Mouse (Mus musculus) ES-E14 (cell line): ENCODE results near the gene 1500015O10Rik. TPM values are rescaled to one million over a fixed set of nuclear protein-coding genes. Genes with fewer than 3 reads are reported as not detected.

ENCODE experiments used
- DNase-seq: peaks from one replicate; pipeline ENCODE4 v3.0.0-alpha.2; 2013; ENCODE audit warnings: low read depth, low spot score
- H3K27ac ChIP-seq: 2 replicates; pipeline ENCODE4 v1.5.1; 2012; ENCODE audit warnings: low read depth, mild to moderate bottlenecking, low read length, moderate library complexity, mixed read lengths; ENCODE audit not compliant: poor library complexity, insufficient read depth, severe bottlenecking
- H3K36me3 ChIP-seq: 2 replicates; pipeline ENCODE4 v1.6.1; 2012; ENCODE audit warnings: mild to moderate bottlenecking, low read length, moderate library complexity, mixed read lengths; ENCODE audit not compliant: control insufficient read depth, poor library complexity, insufficient read depth, severe bottlenecking
- H3K4me1 ChIP-seq, 2 experiments: fragments of 150-350 bp in 1 of 2; sonication (generic) in 1 of 2; 2 replicates each; pipeline ENCODE4 v1.6.1; 2012; ENCODE audit warnings: low read length in 2 of 2, mild to moderate bottlenecking in 1 of 2, mixed read lengths in 1 of 2; ENCODE audit not compliant: control insufficient read depth in 2 of 2, insufficient read depth in 2 of 2, poor library complexity in 1 of 2
- H3K4me3 ChIP-seq, 2 experiments: fragments of 150-350 bp in 1 of 2; sonication (generic) in 1 of 2; 2 replicates each; pipeline ENCODE4 v1.5.1; 2012; ENCODE audit warnings: low read length in 2 of 2, low read depth in 1 of 2, mild to moderate bottlenecking in 1 of 2, mixed read lengths in 1 of 2; ENCODE audit not compliant: insufficient read depth in 1 of 2, poor library complexity in 1 of 2, severe bottlenecking in 1 of 2
- H3K9ac ChIP-seq: 2 replicates; pipeline ENCODE4 v1.6.1; 2012; ENCODE audit warnings: low read depth, mild to moderate bottlenecking, low read length, mixed read lengths; ENCODE audit not compliant: poor library complexity, insufficient read depth, severe bottlenecking
- H3K9me3 ChIP-seq: fragments of 150-350 bp; sonication (generic); 2 replicates; pipeline ENCODE4 v1.6.1; 2012; ENCODE audit warnings: low read depth, mild to moderate bottlenecking, low read length; ENCODE audit not compliant: control insufficient read depth, insufficient read depth
- CHD2 ChIP-seq: IDR thresholded peaks from 2 replicates; pipeline ENCODE4 v1.6.1; 2014; ENCODE audit warnings: mild to moderate bottlenecking, low read depth, low read length, inconsistent platforms
- HCFC1 ChIP-seq: IDR thresholded peaks from 2 replicates; pipeline ENCODE4 v1.6.1; 2012; ENCODE audit warnings: low read length, inconsistent platforms, borderline replicate concordance; ENCODE audit not compliant: insufficient read depth
- MAFK ChIP-seq: IDR thresholded peaks from 2 replicates; pipeline ENCODE4 v1.6.1; 2014; ENCODE audit warnings: mild to moderate bottlenecking, low read depth, low read length, inconsistent platforms; ENCODE audit not compliant: insufficient read depth
- ZC3H11A ChIP-seq: IDR thresholded peaks from 2 replicates; pipeline ENCODE4 v1.6.1; 2012; ENCODE audit warnings: low read depth, mild to moderate bottlenecking, inconsistent platforms, low read length, borderline replicate concordance
- ZNF384 ChIP-seq: IDR thresholded peaks from 2 replicates; pipeline ENCODE4 v1.6.1; 2012; ENCODE audit warnings: low read depth, low read length, inconsistent platforms
- in situ Hi-C, 2 experiments: fragments of 600-800 bp; cut with MboI; formaldehyde crosslinking; loops; one replicate each; pipeline ENCODE4 v1.15.1; 2025; ENCODE audit warnings: low sequenced_read_pairs in 2 of 2, inconsistent platforms in 1 of 2; ENCODE audit not compliant: unreplicated experiment in 2 of 2
- total RNA-seq: library from RNA; depleted of rRNA; stranded (reverse); fragments of 300-350 nt; gene quantifications from 2 replicates; pipeline ENCODE4 v1.2.3, GENCODE M21; 2012

1500015O10Rik gene
- total RNA-seq, 1 experiment, result 1.2 TPM

DNA sequence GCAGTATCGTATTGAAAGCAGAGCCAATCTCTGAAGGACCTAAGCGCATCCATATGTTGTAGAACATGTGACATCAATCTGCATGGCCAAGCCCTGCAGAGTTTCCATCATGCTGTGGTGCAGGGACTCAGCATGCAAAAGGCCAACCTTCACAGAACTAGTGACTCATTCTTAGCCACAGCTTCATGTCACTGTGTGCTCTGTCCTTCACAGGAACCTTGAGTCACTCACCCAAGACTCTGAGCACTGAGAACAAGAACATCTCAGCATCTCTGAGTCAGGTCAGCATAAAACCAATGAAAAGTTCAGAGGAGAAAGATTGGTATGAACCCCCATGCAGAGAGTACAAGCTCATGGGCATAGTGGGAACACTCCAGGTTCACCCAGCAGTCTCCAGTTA, 35.9 kb downstream of the 1500015O10Rik start:
- H3K27ac ChIP-seq, result no peak overlapping the region

DNA sequence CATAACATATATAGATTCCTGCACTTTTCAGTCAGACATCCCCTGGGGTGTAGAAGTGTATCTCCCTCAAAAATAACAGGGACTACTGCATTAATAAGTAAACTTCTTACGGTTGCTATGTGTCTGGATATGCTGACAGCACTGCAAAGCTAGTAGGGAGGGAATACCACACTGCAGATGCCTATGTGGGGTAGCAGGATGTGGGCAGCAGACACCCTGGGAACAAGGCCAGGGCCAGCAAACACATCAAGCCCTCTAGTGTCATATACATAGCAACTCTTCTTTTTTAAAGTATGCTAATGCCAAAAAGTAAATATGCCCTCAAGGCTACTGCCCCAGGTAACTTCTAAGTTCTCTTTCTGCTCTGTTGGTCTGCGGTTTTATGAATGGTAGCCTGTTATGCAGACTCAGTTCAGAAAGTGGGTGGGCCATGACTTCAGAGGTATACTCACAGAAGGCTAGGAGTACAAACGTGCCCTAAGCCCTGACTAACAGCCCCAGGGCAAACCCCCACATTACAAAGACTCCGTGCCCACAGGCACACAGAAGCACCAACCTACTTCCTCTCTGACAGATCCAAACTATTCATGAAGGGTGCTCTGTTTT, 38.1 kb downstream of the 1500015O10Rik start:
- in situ Hi-C loops, result loop anchor here in 1 of 2 experiments (25.0 kb wide), 1 partner anchor 294 kb away; the partner anchor contains the start of gene Gm8251
- Histone ChIP-seq H3K4me1 (no peaks in the 10 kb centered on the region), H3K27ac (no peak overlapping the region), H3K9ac (no peak overlapping the region), H3K9me3 (no peaks in the 10 kb centered on the region), H3K36me3 (peaks cover 4% of the 10 kb centered on the region), H3K4me3 (no peak overlapping the region)
- no peak for DNase-seq
- TF ChIP-seq ZC3H11A, result no peak
- TF ChIP-seq ZNF384, result no peak
- no peak for TF ChIP-seq CHD2
- no peak for TF ChIP-seq MAFK
- no peak for TF ChIP-seq HCFC1

More for the DNA sequence above, 35.9 kb downstream of the 1500015O10Rik start:
- no peaks in the 10 kb centered on the region for H3K9me3 ChIP-seq
- in situ Hi-C loops, result loop anchor here in 1 of 2 experiments (25.0 kb wide), 1 partner anchor 296 kb away; the partner anchor contains the start of gene Gm8251
- H3K9ac ChIP-seq, result no peak overlapping the region
- DNase-seq, result no peak
- TF ChIP-seq MAFK (no peak), ZNF384 (no peak), ZC3H11A (no peak), HCFC1 (no peak), CHD2 (no peak)
- no peak overlapping the region for H3K4me3 ChIP-seq
- H3K4me1 ChIP-seq, result no peaks in the 10 kb centered on the region
- peaks cover 2% of the 10 kb centered on the region; the same call in 1 of the 2 replicates for H3K36me3 ChIP-seq

GRCm38 (mm10) chr1:43769348-43769747, 38.9 kb downstream of the 1500015O10Rik start:
- no peaks in the 10 kb centered on the region for H3K9me3 ChIP-seq
- H3K9ac ChIP-seq, result no peak overlapping the region
- no peak for TF ChIP-seq MAFK
- no peak for TF ChIP-seq ZNF384
- no peak for TF ChIP-seq CHD2
- no peak for TF ChIP-seq ZC3H11A
- no peak for TF ChIP-seq HCFC1
- peaks cover 6% of the 10 kb centered on the region for H3K36me3 ChIP-seq
- DNase-seq, result no peak
- H3K27ac ChIP-seq, result no peak overlapping the region
- in situ Hi-C loops, result loop anchor here in 1 of 2 experiments (25.0 kb wide), 1 partner anchor 293 kb away; the partner anchor contains the start of gene Gm8251
- no peaks in the 10 kb centered on the region for H3K4me1 ChIP-seq
- no peak overlapping the region for H3K4me3 ChIP-seq

DNA sequence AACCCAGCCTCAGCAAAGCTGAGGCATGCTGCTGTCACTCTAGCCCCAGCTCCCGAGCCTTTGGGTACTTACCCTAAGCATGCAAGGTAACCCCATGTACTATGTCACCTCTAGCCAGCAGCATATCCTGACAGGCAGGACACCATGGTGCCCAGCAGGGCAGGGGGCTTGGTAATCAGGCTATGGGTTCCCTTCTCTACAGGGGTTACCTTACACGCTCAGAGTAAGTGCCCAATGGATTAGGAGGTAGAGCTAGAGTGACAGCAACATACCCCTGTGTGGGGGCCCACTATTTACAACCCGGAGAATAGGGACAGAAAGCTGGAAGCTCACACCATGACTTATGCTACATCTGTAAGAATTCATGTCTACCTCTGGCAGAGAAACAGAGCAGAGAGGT, 39.6 kb downstream of the 1500015O10Rik start:
- DNase-seq, result no peak
- H3K9me3 ChIP-seq, result no peaks in the 10 kb centered on the region
- TF ChIP-seq CHD2, result no peak
- TF ChIP-seq MAFK, result no peak
- TF ChIP-seq HCFC1, result no peak
- TF ChIP-seq ZNF384, result no peak
- TF ChIP-seq ZC3H11A, result no peak
- no peak overlapping the region for H3K4me3 ChIP-seq
- in situ Hi-C loops, result loop anchor here in 1 of 2 experiments (25.0 kb wide), 1 partner anchor 292 kb away; the partner anchor contains the start of gene Gm8251
- H3K27ac ChIP-seq, result no peak overlapping the region
- H3K36me3 ChIP-seq, result peaks cover 8% of the 10 kb centered on the region
- H3K9ac ChIP-seq, result no peak overlapping the region
- H3K4me1 ChIP-seq, result no peaks in the 10 kb centered on the region

- H3K4me1 ChIP-seq, result no peaks in the 10 kb centered on the region
- no peak for DNase-seq
- no peaks in the 10 kb centered on the region for H3K9me3 ChIP-seq
- H3K4me3 ChIP-seq, result no peak overlapping the region
- H3K36me3 ChIP-seq, result peaks cover 8% of the 10 kb centered on the region
- no peak for TF ChIP-seq ZNF384
- no peak for TF ChIP-seq MAFK
- no peak for TF ChIP-seq CHD2
- TF ChIP-seq ZC3H11A, result no peak
- TF ChIP-seq HCFC1, result no peak
- in situ Hi-C loops, result loop anchor here in 1 of 2 experiments (25.0 kb wide), 1 partner anchor 290 kb away; the partner anchor contains the start of gene Gm8251
- no peak overlapping the region for H3K27ac ChIP-seq
- H3K9ac ChIP-seq, result no peak overlapping the region
Observed at GRCm38 (mm10) chr1:43772694-43773093, 42.3 kb downstream of the 1500015O10Rik start.
